Mouse (Mus musculus): ENCODE data around the gene Adprh.

The Adprh gene

DNA sequence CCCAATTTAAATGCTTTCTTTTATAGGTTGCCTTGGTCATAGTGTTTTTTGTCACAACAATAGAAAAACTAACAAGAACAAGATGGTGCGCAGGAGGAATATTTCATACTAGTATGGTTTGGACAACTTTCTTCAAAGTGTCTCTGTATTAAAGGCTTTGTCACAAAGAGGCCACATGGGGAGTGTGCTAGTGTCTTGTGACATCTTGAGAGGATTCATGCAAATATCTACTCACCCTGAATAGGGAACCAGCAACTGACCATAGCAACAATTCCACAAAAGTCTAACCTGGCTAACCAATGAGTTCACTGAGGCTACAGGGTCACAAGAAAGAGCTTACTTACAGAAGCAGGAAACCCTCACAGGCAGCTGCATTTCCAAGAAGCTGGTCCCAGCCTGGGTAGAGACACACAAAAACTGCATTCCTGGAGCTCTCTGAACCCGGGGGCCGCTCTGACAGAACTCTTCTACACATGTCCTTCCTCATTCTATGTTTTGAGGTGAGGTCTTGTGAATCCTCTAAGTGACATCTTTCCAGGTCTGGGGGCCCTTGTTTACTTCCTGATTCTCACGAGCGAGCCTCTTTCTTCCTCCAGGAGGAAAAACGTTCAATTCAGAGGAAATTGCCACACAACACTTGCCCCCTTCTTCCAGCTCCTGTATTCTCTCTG lies 57.3 kb downstream of the Adprh start:
- no peak for DNase-seq (ENCODE audit: low spot score)

DNA sequence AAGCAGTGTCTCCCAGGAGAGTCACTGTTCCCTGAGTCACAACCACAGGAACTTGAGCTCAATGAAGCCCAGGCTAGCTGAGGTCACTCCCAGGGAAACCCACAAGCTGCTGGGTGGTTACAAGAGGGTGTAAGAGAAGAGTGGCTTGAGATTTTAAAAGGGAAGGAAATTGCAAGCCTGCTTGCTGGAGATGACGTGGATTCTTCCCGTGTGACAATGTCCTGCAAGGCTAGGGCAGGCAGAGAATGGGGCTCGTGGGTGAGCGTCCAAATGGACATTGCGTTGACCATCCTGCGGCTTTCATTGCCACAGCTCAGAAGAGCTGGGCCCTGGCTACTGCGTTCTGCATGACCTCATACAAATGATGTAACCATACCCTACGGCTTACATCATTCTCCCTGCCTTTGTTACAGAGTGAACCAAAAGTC lies 58.3 kb downstream of the Adprh start:
- DNase-seq (ENCODE audit: low spot score) = no peak
